Mouse (Mus musculus) neural tube, embryonic 13.5 days (tissue): ENCODE results near the gene Hand1. TPM values are rescaled to one million over a fixed set of nuclear protein-coding genes. Genes with fewer than 3 reads are reported as not detected.

ENCODE experiments used
- ATAC-seq: fragments of 200-750 bp; cut with Nextera tagmentation; 2 replicates; pipeline ENCODE4 v1.8.0; 2017; ENCODE audit warnings: low read depth, mild to moderate bottlenecking, moderate TSS enrichment, moderate library complexity
- H3K27ac ChIP-seq: fragments of 300-500 bp; sonication (generic); replicated peaks from 2 replicates; pipeline ENCODE4 v1.5.1; 2015; ENCODE audit warnings: moderate library complexity, mild to moderate bottlenecking, inconsistent platforms
- H3K27me3 ChIP-seq: fragments of 300-500 bp; sonication (generic); 2 replicates; pipeline ENCODE4 v1.6.1; 2015; ENCODE audit warnings: mild to moderate bottlenecking, inconsistent platforms
- H3K36me3 ChIP-seq: fragments of 300-500 bp; sonication (generic); 2 replicates; pipeline ENCODE4 v1.6.1; 2015; ENCODE audit warnings: mild to moderate bottlenecking, inconsistent platforms
- H3K4me1 ChIP-seq: fragments of 300-500 bp; sonication (generic); replicated peaks from 2 replicates; pipeline ENCODE4 v1.6.1; 2015; ENCODE audit warnings: inconsistent platforms
- H3K4me2 ChIP-seq: fragments of 300-500 bp; sonication (generic); 2 replicates; pipeline ENCODE4 v1.6.1; 2015; ENCODE audit warnings: inconsistent platforms, mild to moderate bottlenecking, moderate library complexity
- H3K4me3 ChIP-seq: fragments of 300-500 bp; sonication (generic); 2 replicates; pipeline ENCODE4 v1.5.1; 2015; ENCODE audit warnings: mild to moderate bottlenecking, inconsistent platforms
- H3K9ac ChIP-seq: fragments of 300-500 bp; sonication (generic); 2 replicates; pipeline ENCODE4 v1.6.1; 2015; ENCODE audit warnings: moderate library complexity, mild to moderate bottlenecking, inconsistent platforms
- H3K9me3 ChIP-seq: fragments of 300-500 bp; sonication (generic); 2 replicates; pipeline ENCODE4 v1.6.1; 2016; ENCODE audit warnings: inconsistent platforms
- WGBS: fragments of 180-500 bp; shearing (Covaris S2); methylation state at CpG from one replicate; pipeline ENCODE4 v1.1.7; 2015; 5-methylcytosine and 5-hydroxymethylcytosine counted together
- polyA plus RNA-seq: library from polyadenylated mRNA; unstranded; fragments of >200 nt; fragmentation: Nextera tagmentation; extraction: Ambion mirVana; gene quantifications from 2 replicates; pipeline ENCODE4 v1.2.1, GENCODE M21; 2015

The Hand1 gene
- 0.28 TPM in 1 of 2 replicates, not detected in the other for polyA plus RNA-seq

DNA sequence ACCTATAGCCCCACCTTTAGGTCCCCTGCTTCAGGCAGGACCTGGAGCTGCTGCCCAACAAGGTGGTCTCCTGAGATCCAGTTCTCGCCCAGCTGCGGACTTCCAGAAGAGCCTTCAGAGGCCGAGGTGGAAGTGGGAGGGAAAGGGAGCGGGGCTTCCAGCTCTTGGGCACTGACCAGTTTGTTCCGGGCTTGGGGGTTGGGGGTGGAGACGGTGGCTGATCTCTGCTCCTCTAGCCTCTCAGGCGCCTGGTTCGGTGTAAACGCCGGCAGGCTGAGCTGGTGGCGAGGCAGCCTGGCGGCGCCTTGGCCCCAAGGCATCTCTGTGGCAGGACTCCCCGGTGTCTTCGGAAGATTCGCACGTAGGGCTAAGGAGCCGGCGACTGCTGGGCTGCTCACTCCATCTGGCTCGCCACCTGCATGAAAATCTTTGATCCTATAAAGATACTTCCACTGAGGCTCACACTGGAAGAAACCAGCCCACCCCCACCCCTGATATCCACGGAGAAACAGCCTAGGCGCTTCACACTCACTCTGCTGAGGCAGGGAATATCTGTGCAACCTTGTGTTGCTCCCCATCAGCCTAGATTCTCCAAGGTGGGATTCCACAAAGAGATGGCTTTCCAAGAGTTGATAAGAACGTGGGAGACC is at the start of gene Hand1:
Gene Hand1, minus strand, starts transcription at position 267 of the 650 bp plus-strand sequence.
- WGBS, result 2% methylated on average over 23 of the region's 23 CpGs
- ATAC-seq, result no peak
- H3K9me3 ChIP-seq, result no peaks in the 10 kb centered on the region
- peaks cover 35% of the 10 kb centered on the region for H3K4me1 ChIP-seq
- no peak within 1 kb of the TSS for H3K4me2 ChIP-seq
- H3K4me3 ChIP-seq, result no peak within 1 kb of the TSS
- no peak within 1 kb of the TSS for H3K27ac ChIP-seq
- H3K9ac ChIP-seq, result no peak within 1 kb of the TSS
- no peaks in the 10 kb centered on the region for H3K36me3 ChIP-seq
- H3K27me3 ChIP-seq, result peaks cover 100% of the 10 kb centered on the region

GRCm38 (mm10) chr11:57876157-57876556 is 43.5 kb upstream of the Hand1 start:
- no peak for ATAC-seq
- Histone ChIP-seq H3K9me3 (no peaks in the 10 kb centered on the region), H3K27me3 (no peaks in the 10 kb centered on the region), H3K4me1 (no peaks in the 10 kb centered on the region), H3K4me2 (no peak overlapping the region), H3K9ac (no peak overlapping the region), H3K36me3 (no peaks in the 10 kb centered on the region), H3K27ac (no peak overlapping the region), H3K4me3 (no peak overlapping the region)
- WGBS, result 89% methylated on average over 2 of the region's 2 CpGs

DNA sequence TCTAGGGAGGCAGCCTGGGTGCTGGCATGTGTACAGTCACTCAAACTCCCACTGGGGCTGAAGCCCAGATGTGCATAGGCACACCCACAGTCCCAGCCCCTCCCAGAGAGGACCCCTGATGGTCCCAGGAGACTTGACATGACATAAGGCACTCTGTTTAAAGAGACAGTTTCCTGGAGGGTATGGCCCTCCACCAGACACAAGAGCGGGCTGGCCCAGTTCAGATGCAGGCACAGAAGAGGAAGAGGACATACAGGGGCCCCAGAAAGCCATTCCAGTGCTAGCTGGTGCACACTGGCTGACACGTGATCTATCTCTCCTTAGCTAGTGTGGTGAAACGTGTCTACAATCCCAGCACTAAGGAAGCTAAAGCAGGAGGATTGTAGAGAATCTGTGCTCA is 40.4 kb upstream of the Hand1 start:
- ATAC-seq, result no peak

GRCm38 (mm10) chr11:57868753-57869460 is 36.3 kb upstream of the Hand1 start:
- H3K4me2 ChIP-seq, result no peak overlapping the region
- H3K9me3 ChIP-seq, result no peaks in the 10 kb centered on the region
- no peaks in the 10 kb centered on the region for H3K36me3 ChIP-seq
- no peak overlapping the region for H3K27ac ChIP-seq
- H3K27me3 ChIP-seq, result peaks cover 8% of the 10 kb centered on the region; the same call in 1 of the 2 replicates
- no peak overlapping the region for H3K4me3 ChIP-seq
- WGBS, result 58% methylated on average over 9 of the region's 9 CpGs
- no peak overlapping the region for H3K9ac ChIP-seq
- no peaks in the 10 kb centered on the region for H3K4me1 ChIP-seq
- no peak for ATAC-seq

More for the DNA sequence above, 40.4 kb upstream of the Hand1 start:
- Histone ChIP-seq H3K4me3 (no peak overlapping the region), H3K9ac (no peak overlapping the region), H3K36me3 (no peaks in the 10 kb centered on the region), H3K4me1 (no peaks in the 10 kb centered on the region), H3K4me2 (no peak overlapping the region), H3K27ac (no peak overlapping the region), H3K27me3 (no peaks in the 10 kb centered on the region), H3K9me3 (no peaks in the 10 kb centered on the region)
- 73% methylated on average over 3 of the region's 3 CpGs for WGBS

GRCm38 (mm10) chr11:57866466-57866865 is 33.8 kb upstream of the Hand1 start:
- no peak for ATAC-seq
- no peaks in the 10 kb centered on the region for H3K36me3 ChIP-seq
- H3K27ac ChIP-seq, result no peak overlapping the region
- peaks cover 8% of the 10 kb centered on the region; the same call in 1 of the 2 replicates for H3K27me3 ChIP-seq
- H3K4me3 ChIP-seq, result no peak overlapping the region
- H3K4me1 ChIP-seq, result no peaks in the 10 kb centered on the region
- no peaks in the 10 kb centered on the region for H3K9me3 ChIP-seq
- no peak overlapping the region for H3K4me2 ChIP-seq
- 36% methylated on average over 6 of the region's 7 CpGs for WGBS
- H3K9ac ChIP-seq, result no peak overlapping the region

DNA sequence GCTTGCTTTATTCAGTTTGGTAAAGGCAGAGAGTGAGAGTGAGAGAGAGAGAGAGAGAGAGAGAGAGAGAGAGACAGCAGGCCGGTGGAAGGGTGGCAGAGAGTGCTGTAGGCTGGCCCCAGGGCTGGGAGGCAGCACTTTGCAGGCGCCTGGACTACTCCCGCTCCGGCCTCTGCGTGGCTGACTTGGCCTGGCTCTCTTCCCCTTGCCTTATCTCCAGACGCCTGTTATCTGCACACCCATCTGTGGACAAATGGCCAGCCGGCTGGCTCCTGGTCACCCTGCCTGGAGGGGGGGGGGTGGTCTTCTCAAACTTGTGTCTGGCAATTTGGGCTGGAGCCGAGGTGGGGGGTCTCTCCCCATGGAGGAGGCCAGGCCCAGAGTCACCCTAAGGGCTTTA is 32.0 kb upstream of the Hand1 start:
- Histone ChIP-seq H3K9ac (no peak overlapping the region), H3K4me1 (no peaks in the 10 kb centered on the region), H3K4me3 (no peak overlapping the region), H3K4me2 (no peak overlapping the region), H3K27ac (no peak overlapping the region), H3K36me3 (no peaks in the 10 kb centered on the region), H3K9me3 (no peaks in the 10 kb centered on the region), H3K27me3 (peaks cover 8% of the 10 kb centered on the region; the same call in 1 of the 2 replicates)
- no peak for ATAC-seq
- 68% methylated on average over 8 of the region's 8 CpGs for WGBS

DNA sequence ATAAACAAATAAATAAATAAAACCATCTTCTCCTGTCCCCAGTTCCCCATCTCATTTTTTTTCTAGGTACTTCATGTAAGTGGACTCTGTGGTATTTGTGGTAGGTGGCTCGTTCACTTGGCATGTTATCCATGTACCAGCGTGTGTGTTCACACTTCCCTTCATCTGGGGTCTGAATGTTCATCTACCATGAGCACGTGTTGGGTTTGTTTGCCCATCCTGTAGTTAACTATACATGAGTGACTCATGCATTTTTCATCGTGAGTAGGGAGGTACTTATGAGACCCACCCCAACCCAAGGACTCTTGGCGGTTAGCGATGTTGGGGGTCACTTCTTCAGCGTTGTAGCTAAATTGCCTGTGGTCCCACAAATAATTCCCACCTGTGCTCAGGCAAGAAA is 29.5 kb upstream of the Hand1 start:
- peaks cover 8% of the 10 kb centered on the region; the same call in 1 of the 2 replicates for H3K27me3 ChIP-seq
- H3K4me2 ChIP-seq, result no peak overlapping the region
- no peak overlapping the region for H3K9ac ChIP-seq
- no peak overlapping the region for H3K27ac ChIP-seq
- no peaks in the 10 kb centered on the region for H3K9me3 ChIP-seq
- WGBS, result 92% methylated on average over 7 of the region's 7 CpGs
- no peak for ATAC-seq
- H3K4me3 ChIP-seq, result no peak overlapping the region
- H3K36me3 ChIP-seq, result no peaks in the 10 kb centered on the region
- no peaks in the 10 kb centered on the region for H3K4me1 ChIP-seq

DNA sequence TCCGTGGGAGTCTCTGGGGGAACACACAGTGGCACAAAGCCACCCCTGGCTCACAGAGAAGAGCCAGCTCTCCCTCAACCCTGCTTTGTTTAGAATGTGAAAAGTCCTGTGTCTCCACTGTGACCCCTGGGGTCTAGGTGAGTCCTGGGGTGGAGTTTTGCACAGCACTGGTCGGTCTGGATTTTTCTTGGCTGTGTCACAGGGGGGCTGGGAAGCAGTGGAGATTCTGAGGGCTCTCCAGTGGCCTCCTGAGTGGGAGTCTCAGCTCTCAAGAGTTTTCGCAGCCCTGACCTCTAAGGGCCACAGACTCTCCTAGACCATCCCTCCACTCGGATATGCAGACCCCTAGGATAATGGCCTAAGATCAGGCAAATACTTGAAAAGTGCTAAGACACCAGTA is 25.1 kb upstream of the Hand1 start:
- 64% methylated on average over 4 of the region's 4 CpGs for WGBS
- Histone ChIP-seq H3K9ac (no peak overlapping the region), H3K4me2 (no peak overlapping the region), H3K36me3 (no peaks in the 10 kb centered on the region), H3K27me3 (no peaks in the 10 kb centered on the region), H3K9me3 (no peaks in the 10 kb centered on the region), H3K4me1 (no peaks in the 10 kb centered on the region), H3K4me3 (no peak overlapping the region), H3K27ac (no peak overlapping the region)
- ATAC-seq, result no peak

DNA sequence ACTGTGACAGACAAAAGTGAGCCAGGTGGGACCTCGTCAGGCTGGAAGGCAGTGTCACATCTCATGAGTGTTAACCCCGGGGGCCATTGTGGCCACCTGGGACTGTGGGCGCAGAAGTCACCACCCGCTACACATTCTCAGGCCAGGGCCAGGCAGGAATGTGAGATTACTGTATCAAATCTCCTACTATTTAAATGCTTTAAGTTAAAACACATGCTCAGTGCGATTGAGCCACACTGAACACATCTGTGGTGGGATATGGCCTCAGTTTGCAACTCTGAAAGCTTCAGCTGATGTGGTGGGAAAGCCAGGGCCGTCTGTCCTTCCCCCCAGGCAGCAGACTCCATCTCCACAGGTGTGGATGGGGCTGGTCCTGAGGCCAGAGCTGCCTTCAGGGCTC is 21.0 kb upstream of the Hand1 start:
- no peak for ATAC-seq
- H3K4me3 ChIP-seq, result no peak overlapping the region
- H3K4me1 ChIP-seq, result no peaks in the 10 kb centered on the region
- peaks cover 12% of the 10 kb centered on the region for H3K27me3 ChIP-seq
- WGBS, result 71% methylated on average over 6 of the region's 6 CpGs
- no peak overlapping the region for H3K27ac ChIP-seq
- H3K36me3 ChIP-seq, result no peaks in the 10 kb centered on the region
- H3K9me3 ChIP-seq, result no peaks in the 10 kb centered on the region
- H3K4me2 ChIP-seq, result no peak overlapping the region
- H3K9ac ChIP-seq, result no peak overlapping the region

GRCm38 (mm10) chr11:57850931-57851330 is 18.3 kb upstream of the Hand1 start:
- no peak overlapping the region for H3K4me3 ChIP-seq
- peaks cover 27% of the 10 kb centered on the region for H3K27me3 ChIP-seq
- no peak overlapping the region for H3K4me2 ChIP-seq
- H3K9me3 ChIP-seq, result no peaks in the 10 kb centered on the region
- WGBS, result 71% methylated on average over 3 of the region's 3 CpGs
- no peak for ATAC-seq
- H3K27ac ChIP-seq, result no peak overlapping the region
- H3K36me3 ChIP-seq, result no peaks in the 10 kb centered on the region
- H3K4me1 ChIP-seq, result no peaks in the 10 kb centered on the region
- no peak overlapping the region for H3K9ac ChIP-seq

DNA sequence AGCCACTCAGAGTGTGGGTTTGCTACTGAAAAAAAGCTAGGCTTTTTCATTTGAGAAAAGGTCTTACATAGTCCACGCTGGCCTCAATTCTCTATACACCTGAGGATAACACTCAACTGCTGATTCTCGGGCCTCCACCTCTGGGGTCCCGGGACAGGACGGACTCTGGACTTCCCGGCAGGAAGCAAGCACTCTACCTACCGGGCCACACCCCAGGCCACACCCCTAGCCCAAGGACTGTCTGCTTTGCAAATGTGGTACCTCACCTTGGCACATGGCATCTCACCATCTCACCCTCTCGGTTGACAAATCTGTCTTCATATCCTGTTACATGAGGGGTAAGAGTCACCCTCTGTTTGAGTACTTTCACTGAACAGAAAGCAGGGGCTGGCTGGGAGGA is 17.7 kb upstream of the Hand1 start:
- Histone ChIP-seq H3K9me3 (no peaks in the 10 kb centered on the region), H3K36me3 (no peaks in the 10 kb centered on the region), H3K27me3 (peaks cover 28% of the 10 kb centered on the region), H3K9ac (no peak overlapping the region), H3K4me2 (no peak overlapping the region), H3K4me1 (no peaks in the 10 kb centered on the region), H3K27ac (no peak overlapping the region), H3K4me3 (no peak overlapping the region)
- WGBS, result 56% methylated on average over 7 of the region's 7 CpGs
- ATAC-seq, result no peak

DNA sequence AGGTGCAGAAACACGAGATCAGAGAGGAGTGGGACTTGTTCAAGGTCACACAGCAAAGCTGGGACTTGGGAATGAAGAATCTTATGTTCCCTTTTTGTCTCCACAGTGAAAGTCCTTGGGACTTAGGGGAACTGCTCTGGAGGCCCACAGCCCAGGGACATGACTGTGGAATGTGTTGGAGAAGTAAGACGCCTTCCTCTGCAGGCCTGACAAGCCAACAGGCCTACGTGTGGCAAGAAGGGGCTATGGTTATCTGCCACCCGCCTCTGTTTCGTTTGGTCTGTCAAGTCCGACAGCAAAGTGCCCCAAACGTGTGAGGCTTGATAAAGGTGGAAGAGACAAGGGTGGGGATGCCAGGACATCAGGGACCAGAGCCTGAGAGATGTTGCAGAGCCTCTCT is 14.8 kb upstream of the Hand1 start:
- no peaks in the 10 kb centered on the region for H3K9me3 ChIP-seq
- H3K4me1 ChIP-seq, result no peaks in the 10 kb centered on the region
- no peaks in the 10 kb centered on the region for H3K36me3 ChIP-seq
- peaks cover 37% of the 10 kb centered on the region for H3K27me3 ChIP-seq
- no peak overlapping the region for H3K4me2 ChIP-seq
- no peak overlapping the region for H3K4me3 ChIP-seq
- no peak overlapping the region for H3K27ac ChIP-seq
- ATAC-seq, result no peak
- 69% methylated on average over 7 of the region's 7 CpGs for WGBS
- H3K9ac ChIP-seq, result no peak overlapping the region
